Mouse (Mus musculus) ES-Bruce4 (cell line): ENCODE data around the gene Ypel1.

Experiments used
- CTCF ChIP-seq: IDR thresholded peaks from one replicate; pipeline ENCODE4 v1.8.1; 2011; ENCODE audit warnings: low read depth, low read length
- POLR2A ChIP-seq: IDR thresholded peaks from one replicate; pipeline ENCODE4 v1.8.1; 2011; ENCODE audit warnings: low read length; ENCODE audit not compliant: insufficient read depth

- TF ChIP-seq POLR2A (no peak), CTCF (no peak)
These were observed 16.7 kb downstream of the Ypel1 start for GRCm38 (mm10) chr16:17086241-17086640.
